Mouse (Mus musculus) kidney, adult 10 weeks (tissue): ENCODE measurements around the gene Fam129c. TPM values are rescaled to one million over a fixed set of nuclear protein-coding genes. Genes with fewer than 3 reads are reported as not detected.

Source experiments
- polyA plus RNA-seq: library from polyadenylated mRNA; stranded (reverse); fragments of 350-450 nt; fragmentation: Illumina TruSeq; extraction: RNeasy Lipid Tissue Mini Kit (QIAGEN cat#74804); gene quantifications from one replicate; pipeline ENCODE4 v1.2.3, GENCODE M21; 2014; ENCODE audit warnings: low read depth, low replicate concordance

The Fam129c gene
- not detected for polyA plus RNA-seq

DNA sequence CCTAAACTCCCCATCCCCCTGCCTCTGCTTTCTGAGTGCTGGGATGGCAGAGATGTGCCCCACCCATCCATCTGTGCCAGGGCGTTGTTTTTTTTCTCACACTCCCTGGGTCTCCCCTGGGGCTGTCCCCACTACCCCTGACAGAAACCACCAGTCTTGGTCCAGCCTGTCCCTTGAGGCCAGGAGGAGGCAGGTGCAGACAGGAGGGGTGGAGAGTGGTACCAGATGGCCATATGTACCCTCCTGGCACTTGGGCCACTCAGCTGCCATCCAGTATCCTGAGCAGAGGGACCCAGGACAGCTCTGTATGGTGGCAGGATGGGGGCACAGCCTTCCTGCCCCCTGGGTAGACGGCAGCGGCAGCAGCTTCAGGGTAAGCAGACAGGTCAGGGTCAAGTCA lies at the start of gene Fam129c:
Gene Fam129c, plus strand, starts transcription at position 198 of the 400 bp plus-strand sequence.

DNA sequence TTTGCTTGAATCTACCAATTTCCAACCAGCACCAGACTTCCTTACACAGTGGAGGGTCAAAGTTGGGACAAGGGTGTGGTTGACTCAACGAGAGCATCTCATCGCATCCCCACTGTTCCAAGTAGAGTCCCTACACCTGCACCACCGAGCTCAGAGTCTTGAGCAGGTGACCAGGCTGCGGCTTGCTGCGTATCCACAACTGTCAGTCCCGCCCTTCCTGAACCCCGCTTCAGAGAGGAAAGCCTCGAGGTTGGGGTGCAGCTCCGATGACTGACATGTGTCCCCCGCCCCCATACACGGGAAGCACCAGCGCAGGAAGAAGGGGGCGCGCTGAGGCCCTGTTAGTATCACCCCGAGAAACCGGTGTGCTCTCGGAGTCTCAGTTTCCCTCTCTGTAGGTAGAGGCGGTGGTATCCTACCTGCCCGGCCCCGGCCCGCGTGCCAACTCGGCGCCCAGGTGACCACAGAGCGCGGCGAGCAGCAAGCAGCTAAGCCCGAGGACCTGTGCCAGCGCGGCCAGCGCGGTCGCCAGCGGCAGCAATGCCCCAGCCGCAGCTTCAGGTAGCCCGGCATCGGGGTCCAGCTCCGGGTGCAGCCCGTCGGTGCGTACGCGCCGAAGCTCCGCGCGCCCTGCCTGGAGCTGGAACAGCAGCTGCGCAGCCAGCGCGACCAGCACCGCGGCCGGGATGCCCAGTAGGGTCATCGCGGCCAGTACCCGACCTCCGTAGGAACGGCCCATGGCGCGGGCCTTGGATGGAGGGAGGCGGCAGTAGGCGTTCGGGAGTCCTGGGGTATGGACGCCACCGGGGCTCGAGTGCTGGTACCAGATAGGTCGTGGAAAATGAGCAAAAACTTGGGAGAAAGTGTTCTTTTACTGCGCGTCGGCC lies 39.1 kb upstream of the Fam129c start, which contains the start of gene Tmem221:
Gene Tmem221, minus strand, starts transcription at position 801 of the 887 bp plus-strand sequence.

DNA sequence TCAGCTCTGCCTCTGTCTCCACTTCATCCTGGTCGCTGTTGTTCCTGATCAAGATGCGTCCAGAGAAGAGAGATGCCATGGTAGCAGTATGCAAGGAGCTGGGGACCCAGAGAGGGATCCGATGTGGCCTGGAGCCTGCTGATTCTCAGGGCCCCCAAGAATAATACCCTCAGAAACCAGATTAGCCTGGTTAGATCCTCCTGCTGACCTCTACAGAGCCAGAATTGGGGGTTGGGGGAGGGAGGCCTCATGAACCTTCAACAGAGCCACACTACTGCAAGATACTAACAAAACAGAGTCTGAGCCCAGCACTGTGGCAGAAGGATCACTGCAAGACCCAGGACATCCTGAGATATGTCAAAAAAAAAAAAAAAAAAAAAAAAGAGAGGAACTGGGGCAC lies 30.9 kb upstream of the Fam129c start, which contains the start of gene Nxnl1:
Gene Nxnl1, minus strand, starts transcription at position 101 of the 400 bp plus-strand sequence.

GRCm38 (mm10) chr8:71568387-71568937 lies 29.0 kb upstream of the Fam129c start, which contains the start of gene Slc27a1:
TSS of gene Slc27a1 (plus strand) at chr8:71568882.

DNA sequence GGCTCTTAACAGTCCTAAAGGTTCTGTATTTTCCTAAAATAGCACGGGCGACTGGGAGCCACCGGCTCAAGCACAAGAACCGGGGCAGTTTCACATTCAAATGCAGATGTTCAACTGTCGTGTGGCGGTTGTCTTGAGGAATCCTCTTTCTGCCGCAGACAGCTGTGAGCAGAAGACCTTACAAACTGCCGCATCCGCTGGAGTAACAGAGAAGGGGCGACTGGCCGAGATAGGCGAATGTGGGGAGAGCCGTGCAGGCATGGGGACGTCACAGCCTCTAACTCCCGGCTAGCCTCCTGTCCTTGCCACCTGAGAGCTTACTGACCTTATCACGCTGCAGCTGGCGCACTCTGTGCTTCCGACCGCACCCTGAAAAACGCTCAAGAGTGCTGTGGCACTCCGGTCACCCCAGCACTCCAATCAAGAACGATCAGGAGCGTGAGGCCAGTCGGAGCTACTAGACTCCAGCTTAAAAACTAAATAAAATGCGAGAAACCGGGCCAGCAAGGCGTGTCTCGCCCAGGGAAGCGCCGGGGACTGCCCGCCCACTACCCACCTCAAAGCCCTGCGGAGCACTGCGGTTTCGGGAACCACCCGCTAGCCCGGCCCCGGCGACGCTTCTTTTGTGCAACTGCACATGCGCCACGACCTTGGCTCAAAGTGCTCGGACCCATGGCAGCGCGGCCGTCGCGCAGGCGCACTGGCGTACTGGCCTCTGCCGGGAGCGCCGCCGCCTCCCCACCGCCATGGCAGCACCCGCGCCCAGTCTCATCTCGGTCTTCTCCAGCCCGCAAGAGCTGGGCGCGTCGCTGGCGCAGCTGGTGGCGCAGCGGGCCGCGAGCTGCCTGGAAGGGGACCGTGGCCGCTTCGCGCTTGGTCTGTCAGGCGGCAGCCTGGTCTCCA lies 5.7 kb upstream of the Fam129c start, which contains the start of gene Pgls:
Gene Pgls, plus strand, starts transcription at position 706 of the 903 bp plus-strand sequence.

DNA sequence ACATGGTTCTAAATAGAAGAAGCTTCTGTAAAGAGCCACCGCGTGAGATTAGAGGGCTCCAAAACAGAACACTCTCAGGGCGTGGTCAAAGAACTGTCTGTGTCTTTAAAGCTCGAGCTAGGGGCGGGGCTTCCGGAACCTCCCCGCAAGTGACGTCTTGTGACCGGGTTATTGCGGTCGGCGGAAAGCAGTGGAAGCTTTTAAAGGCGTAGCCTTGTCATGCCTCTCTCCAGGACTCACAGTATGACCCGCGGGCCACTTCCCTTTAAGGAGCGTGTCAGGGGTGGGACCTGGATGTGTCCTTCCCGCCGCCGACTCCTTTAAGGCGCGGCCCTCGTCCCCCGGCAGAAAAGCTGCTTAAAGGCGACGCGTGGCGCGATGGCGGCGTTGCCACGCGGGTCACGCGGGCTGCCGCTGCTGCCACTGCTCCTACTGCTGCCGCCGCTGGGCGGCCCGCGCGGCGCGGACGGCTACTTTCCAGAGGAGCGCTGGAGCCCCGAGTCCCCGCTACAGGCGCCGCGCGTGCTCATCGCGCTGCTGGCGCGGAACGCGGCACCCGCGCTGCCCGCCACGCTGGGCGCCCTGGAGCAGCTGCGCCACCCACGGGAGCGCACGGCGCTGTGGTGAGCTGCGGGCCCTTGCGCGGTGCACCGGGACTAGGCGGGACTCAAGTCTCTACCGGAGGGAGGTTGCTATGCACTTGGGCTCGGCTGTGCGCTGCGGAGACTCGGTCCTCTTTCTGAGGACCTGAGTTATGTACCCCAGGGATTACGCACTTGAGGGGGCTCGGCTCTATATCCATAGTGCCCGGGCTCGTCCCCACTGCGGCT lies 13.6 kb downstream of the Fam129c start, which contains the start of gene Colgalt1:
Gene Colgalt1, plus strand, starts transcription at position 177 of the 830 bp plus-strand sequence.

Other genes with a start within 250 kb of the Fam129c start
- 2.1 TPM for gene Use1, start 230.8 kb upstream of the Fam129c start, polyA plus RNA-seq
- 2.1 TPM for gene Ocel1, start 226.3 kb upstream of the Fam129c start, polyA plus RNA-seq
- gene Nr2f6, start 215.7 kb upstream of the Fam129c start, polyA plus RNA-seq = 2.5 TPM
- gene Ushbp1, start 201.8 kb upstream of the Fam129c start, polyA plus RNA-seq = 0.89 TPM
- gene Babam1, start 200.8 kb upstream of the Fam129c start, polyA plus RNA-seq = 17.8 TPM
- not detected for gene Ankle1, start 191.6 kb upstream of the Fam129c start, polyA plus RNA-seq
- 0.77 TPM for gene Abhd8, start 134.0 kb upstream of the Fam129c start, polyA plus RNA-seq
- gene Mrpl34, start 132.7 kb upstream of the Fam129c start, polyA plus RNA-seq = 16.9 TPM
- 1.3 TPM for gene Dda1, start 128.4 kb upstream of the Fam129c start, polyA plus RNA-seq
- gene Ano8, start 111.7 kb upstream of the Fam129c start, polyA plus RNA-seq = 0.85 TPM
- 1.4 TPM for gene Gtpbp3, start 109.5 kb upstream of the Fam129c start, polyA plus RNA-seq
- gene Plvap, start 85.9 kb upstream of the Fam129c start, polyA plus RNA-seq = 6.2 TPM
- gene Ccdc194, start 71.9 kb upstream of the Fam129c start, polyA plus RNA-seq = not detected
- 2.2 TPM for gene Bst2, start 60.2 kb upstream of the Fam129c start, polyA plus RNA-seq
- 1.8 TPM for gene Mvb12a, start 54.7 kb upstream of the Fam129c start, polyA plus RNA-seq
- 2.3 TPM for gene Tmem221, start 38.8 kb upstream of the Fam129c start, polyA plus RNA-seq
- gene Nxnl1, start 31.0 kb upstream of the Fam129c start, polyA plus RNA-seq = 0.20 TPM
- gene Slc27a1, start 28.8 kb upstream of the Fam129c start, polyA plus RNA-seq = 1.6 TPM
- gene Pgls, start 5.5 kb upstream of the Fam129c start, polyA plus RNA-seq = 0.20 TPM
- gene Colgalt1, start 13.3 kb downstream of the Fam129c start, polyA plus RNA-seq = 26.0 TPM
- not detected for gene Unc13a, start 74.1 kb downstream of the Fam129c start, polyA plus RNA-seq
- gene Jak3, start 78.6 kb downstream of the Fam129c start, polyA plus RNA-seq = not detected
- gene Insl3, start 91.6 kb downstream of the Fam129c start, polyA plus RNA-seq = not detected
- gene B3gnt3, start 104.1 kb downstream of the Fam129c start, polyA plus RNA-seq = 2.9 TPM
- not detected for gene Fcho1, start 128.1 kb downstream of the Fam129c start, polyA plus RNA-seq